In the genomic region with DNA sequence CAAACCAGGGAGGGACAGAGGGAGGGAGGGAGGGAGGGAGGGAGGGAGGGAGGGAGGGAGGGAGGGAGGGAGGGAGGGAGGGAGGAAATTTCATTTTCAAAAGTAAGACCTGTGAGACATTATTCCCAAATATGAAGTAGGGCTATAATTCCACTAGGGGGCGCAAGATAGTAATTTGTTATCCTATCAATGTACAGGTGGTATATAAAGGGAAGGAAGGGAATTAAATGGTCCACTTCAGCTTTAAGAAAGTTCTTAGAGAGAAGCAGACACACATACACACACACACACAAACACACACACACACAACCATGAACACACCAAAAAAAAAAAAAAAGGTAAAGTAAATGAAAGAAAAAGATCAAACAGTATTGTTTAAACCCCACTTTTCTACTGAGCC, we compare ENCODE assay signal across 8 mouse cellular contexts.
DNase-seq lines count a peak whose midpoint lies in the region; ATAC-seq and TF ChIP-seq lines count a peak whose summit lies in the region.

No protein-coding gene starts in this region.

- ATAC-seq in liver, postnatal 0 days: peak; percentile 46
- no peak for ATAC-seq in liver, embryonic 12.5 days
- 0 out of 2 replicates have a peak, but pooled peaks have one; percentile 41 for ATAC-seq in intestine, embryonic 15.5 days

- peak in 1 of 2 experiments; percentile 69 for DNase-seq in cerebellum, adult 2 months
- DNase-seq in cerebellum, adult 11-12 months: no peak
- no peak for DNase-seq in liver, postnatal 0 days
- DNase-seq in c-Kit-positive CD71-positive TER-119-negative erythroid progenitor cells, embryonic 14.5 days (ENCODE audit: low read depth): peak; percentile 34
- DNase-seq in retina, adult 2 months (ENCODE audit: low read depth, low spot score): peak; percentile 61
- no peak for DNase-seq in testis, postnatal 10 days (ENCODE audit: low spot score)

- no peak overlapping the region for H3K4me3 ChIP-seq in cerebellum, adult 2 months (replicated peaks; ENCODE audit: insufficient read depth, low read depth, low read length)
- no peak overlapping the region for H3K4me3 ChIP-seq in liver, postnatal 0 days (ENCODE audit: low read depth, low read length)
- H3K4me3 ChIP-seq in liver, embryonic 12.5 days: no peak overlapping the region
- H3K4me3 ChIP-seq in intestine, embryonic 15.5 days (replicated peaks): no peak overlapping the region

- H3K27ac ChIP-seq in cerebellum, adult 2 months (ENCODE audit: insufficient read depth, low read length): no peak overlapping the region
- H3K27ac ChIP-seq in liver, postnatal 0 days (ENCODE audit: low read depth): no peak overlapping the region
- H3K27ac ChIP-seq in liver, embryonic 12.5 days: no peak overlapping the region
- H3K27ac ChIP-seq in intestine, embryonic 15.5 days: no peak overlapping the region

- H3K27me3 ChIP-seq in cerebellum, adult 2 months (ENCODE audit: control insufficient read depth, insufficient read depth, low read length): no peaks in the 10 kb centered on the region
- H3K27me3 ChIP-seq in liver, postnatal 0 days (ENCODE audit: insufficient read depth, low read length): no peaks in the 10 kb centered on the region
- H3K27me3 ChIP-seq in liver, embryonic 12.5 days (replicated peaks): no peaks in the 10 kb centered on the region
- no peaks in the 10 kb centered on the region for H3K27me3 ChIP-seq in intestine, embryonic 15.5 days (replicated peaks)

- no peak for TF ChIP-seq POLR2A in cerebellum, adult 2 months (IDR thresholded peaks at IDR 0.05; ENCODE audit: borderline replicate concordance, insufficient read depth, low read length)

- TF ChIP-seq CTCF in cerebellum, adult 2 months (IDR thresholded peaks at IDR 0.05; ENCODE audit: borderline replicate concordance, insufficient read depth, low read depth, low read length): 0 out of 2 replicates have a peak, but pooled peaks have one; percentile 12
- peak; percentile 70 for TF ChIP-seq CTCF in liver, postnatal 0 days (IDR thresholded peaks at IDR 0.05; ENCODE audit: low read depth)

- no peak overlapping the region for H3K4me2 ChIP-seq in liver, postnatal 0 days (ENCODE audit: low read depth, low read length)
- H3K4me2 ChIP-seq in liver, embryonic 12.5 days: no peak overlapping the region
- H3K4me2 ChIP-seq in intestine, embryonic 15.5 days (replicated peaks): no peak overlapping the region

- 0 out of 2 replicates have a peak, but pooled peaks cover 2% of the 10 kb centered on the region for H3K36me3 ChIP-seq in liver, postnatal 0 days (replicated peaks; ENCODE audit: insufficient read depth, low read length)
- no peaks in the 10 kb centered on the region for H3K36me3 ChIP-seq in liver, embryonic 12.5 days
- no peaks in the 10 kb centered on the region for H3K36me3 ChIP-seq in intestine, embryonic 15.5 days

- no peaks in the 10 kb centered on the region for H3K4me1 ChIP-seq in cerebellum, adult 2 months (ENCODE audit: control insufficient read depth, insufficient read depth, low read length)
- H3K4me1 ChIP-seq in liver, postnatal 0 days (ENCODE audit: insufficient read depth): peaks cover 8% of the 10 kb centered on the region
- peaks cover 5% of the 10 kb centered on the region; the same call in 1 of the 2 replicates for H3K4me1 ChIP-seq in liver, embryonic 12.5 days
- peaks cover 2% of the 10 kb centered on the region; the same call in 1 of the 2 replicates for H3K4me1 ChIP-seq in intestine, embryonic 15.5 days (replicated peaks)

- H3K9me3 ChIP-seq in liver, postnatal 0 days (ENCODE audit: low read length): no peaks in the 10 kb centered on the region
- no peaks in the 10 kb centered on the region for H3K9me3 ChIP-seq in liver, embryonic 12.5 days (replicated peaks)
- no peaks in the 10 kb centered on the region for H3K9me3 ChIP-seq in intestine, embryonic 15.5 days

- no peak overlapping the region for H3K9ac ChIP-seq in liver, postnatal 0 days (replicated peaks)
- no peak overlapping the region for H3K9ac ChIP-seq in liver, embryonic 12.5 days
- H3K9ac ChIP-seq in intestine, embryonic 15.5 days: no peak overlapping the region

- 0% methylated on average over 1 of the region's 1 CpGs for WGBS in cerebellum, adult 2 months
- whole genome bisulfite sequencing in liver, postnatal 0 days (ENCODE audit: insufficient replicate concordance): 4% methylated on average over 1 of the region's 1 CpGs
- WGBS in liver, embryonic 12.5 days (ENCODE audit: insufficient replicate concordance): 0% methylated on average over 1 of the region's 1 CpGs
- WGBS in intestine, embryonic 15.5 days: 0% methylated on average over 1 of the region's 1 CpGs

- TF ChIP-seq EP300 in liver, postnatal 0 days (IDR thresholded peaks at IDR 0.05; ENCODE audit: low read depth): no peak

Comparison
In these comparisons a context has a peak if more than half of its experiments do, and no peak if none do; other contexts are left out.
1. DNase-seq: peak in c-Kit-positive CD71-positive TER-119-negative erythroid progenitor cells, embryonic 14.5 days (single experiment) and retina, adult 2 months (single experiment); none in cerebellum, adult 11-12 months (single experiment), liver, postnatal 0 days (single experiment) and testis, postnatal 10 days (single experiment).